ENCODE assay signal across 9 mouse cellular contexts in genomic region chr13:24501179-24501905, GRCm38 (mm10).
DNase-seq lines count a peak whose midpoint lies in the region; ATAC-seq lines count a peak whose summit lies in the region.
"Had no signal": no experiment of that assay in that cellular context is flagged by ENCODE, and none has a peak within 500 bp of the region (broad histone marks: within the 10 kb centered on the region; RNA-seq: fewer than 3 reads in every experiment).

No protein-coding gene starts in this region.

- intact Hi-C loops in heart, postnatal 10 days (cut with DNase I): no loop called here

- ATAC-seq in inflammation-experienced regulatory T-cells, adult 6 months: peak; percentile 46
- peak; percentile 27; the same call in 1 of the 2 replicates for ATAC-seq in monocyte, adult 5-6 weeks (replicated peaks; ENCODE audit: insufficient number of reproducible peaks, low FRiP score, low TSS enrichment, poor library complexity, severe bottlenecking)

- DNase-seq in heart, adult 11 months: peak; percentile 89
- no peak for DNase-seq in heart, postnatal 10 days
- peak; percentile 75 for DNase-seq in MEL-GATA-1-ER (ENCODE audit: extremely low read depth, low read depth)
- DNase-seq in right cerebral cortex, postnatal 14 days: no peak
- DNase-seq in layer of hippocampus, adult 18-20 months (ENCODE audit: low spot score in 2 of 2): no peak
- DNase-seq in adrenal gland, postnatal 10 days: no peak
- DNase-seq: gastrocnemius, postnatal 36 days had no signal

Comparison
In these comparisons a context has a peak if more than half of its experiments do, and no peak if none do; other contexts are left out.
1. DNase-seq: peak in heart, adult 11 months (single experiment) and MEL-GATA-1-ER (single experiment); none in heart, postnatal 10 days (0 of 2), right cerebral cortex, postnatal 14 days (single experiment), layer of hippocampus, adult 18-20 months (0 of 2) and adrenal gland, postnatal 10 days (single experiment).